Mouse (Mus musculus): ENCODE data around the gene Gaa. TPM values are rescaled to one million over a fixed set of nuclear protein-coding genes. Genes with fewer than 3 reads are reported as not detected.
"Not testable (repeated sequence)": the region's sequence is repeated elsewhere in the genome, so short reads cannot be mapped to it uniquely, and the experiment has no call there.

Gene Gaa
- total and polyA plus RNA-seq, 3 experiments, result 89.3 to 165 (median 102) TPM

- Histone ChIP-seq H3K4me1 (ENCODE audit: control insufficient read depth, insufficient read depth, low read length) (no peaks in the 10 kb centered on the region), H3K79me2 (replicated peaks; ENCODE audit: control insufficient read depth, insufficient read depth, low read length) (no peaks in the 10 kb centered on the region), H3K27me3 (ENCODE audit: control insufficient read depth, insufficient read depth, low read length) (no peaks in the 10 kb centered on the region), H3K4me3 (no peak overlapping the region), H3K27ac (no peak overlapping the region), H3K36me3 (ENCODE audit: control insufficient read depth, insufficient read depth, low read length) (no peaks in the 10 kb centered on the region), H3K9ac (ENCODE audit: low read depth, low read length) (no peak overlapping the region)
- WGBS, result 16% methylated on average over 6 of the region's 6 CpGs
- TF ChIP-seq CTCF (IDR thresholded peaks at IDR 0.05), result peak; percentile 81
- TF ChIP-seq POLR2A (IDR thresholded peaks at IDR 0.05; ENCODE audit: insufficient read depth, low read depth, low read length), result no peak
- no peak for TF ChIP-seq EP300 (IDR thresholded peaks at IDR 0.05; ENCODE audit: insufficient read depth, low read depth, low read length)
- intact Hi-C loops (cut with DNase I), result loop anchor here (2.0 kb wide), 1 partner anchor 42 kb away; no protein-coding TSS in a partner anchor
- peak; percentile 35 to 42 for DNase-seq
Measured at GRCm38 (mm10) chr11:119249011-119249410, 18.7 kb upstream of the Gaa start.

GRCm38 (mm10) chr11:119250998-119251397, 16.7 kb upstream of the Gaa start:
- Histone ChIP-seq H3K79me2 (replicated peaks; ENCODE audit: control insufficient read depth, insufficient read depth, low read length) (no peaks in the 10 kb centered on the region), H3K4me1 (ENCODE audit: control insufficient read depth, insufficient read depth, low read length) (no peaks in the 10 kb centered on the region), H3K27me3 (ENCODE audit: control insufficient read depth, insufficient read depth, low read length) (no peaks in the 10 kb centered on the region), H3K4me3 (no peak overlapping the region), H3K27ac (no peak overlapping the region), H3K9ac (ENCODE audit: low read depth, low read length) (no peak overlapping the region), H3K36me3 (ENCODE audit: control insufficient read depth, insufficient read depth, low read length) (no peaks in the 10 kb centered on the region)
- no peak for DNase-seq
- WGBS, result 34% methylated on average over 17 of the region's 17 CpGs
- intact Hi-C loops (cut with DNase I), result no loop called here
- no peak for TF ChIP-seq CTCF (IDR thresholded peaks at IDR 0.05)
- TF ChIP-seq POLR2A (IDR thresholded peaks at IDR 0.05; ENCODE audit: insufficient read depth, low read depth, low read length), result no peak
- no peak for TF ChIP-seq EP300 (IDR thresholded peaks at IDR 0.05; ENCODE audit: insufficient read depth, low read depth, low read length)

- no peaks in the 10 kb centered on the region for H3K27me3 ChIP-seq (ENCODE audit: control insufficient read depth, insufficient read depth, low read length)
- TF ChIP-seq CTCF (IDR thresholded peaks at IDR 0.05), result peak; percentile 73
- no peak for TF ChIP-seq EP300 (IDR thresholded peaks at IDR 0.05; ENCODE audit: insufficient read depth, low read depth, low read length)
- no peak for TF ChIP-seq POLR2A (IDR thresholded peaks at IDR 0.05; ENCODE audit: insufficient read depth, low read depth, low read length)
- H3K4me3 ChIP-seq, result no peak overlapping the region
- no peak overlapping the region for H3K9ac ChIP-seq (ENCODE audit: low read depth, low read length)
- peak; percentile 28 to 43 for DNase-seq
- intact Hi-C loops (cut with DNase I), result no loop called here
- H3K4me1 ChIP-seq (ENCODE audit: control insufficient read depth, insufficient read depth, low read length), result no peaks in the 10 kb centered on the region
- H3K36me3 ChIP-seq (ENCODE audit: control insufficient read depth, insufficient read depth, low read length), result no peaks in the 10 kb centered on the region
- 7% methylated on average over 22 of the region's 22 CpGs for WGBS
- no peaks in the 10 kb centered on the region for H3K79me2 ChIP-seq (replicated peaks; ENCODE audit: control insufficient read depth, insufficient read depth, low read length)
- H3K27ac ChIP-seq, result no peak overlapping the region
Measured at GRCm38 (mm10) chr11:119252854-119253541, 14.7 kb upstream of the Gaa start.

GRCm38 (mm10) chr11:119256557-119256956, 11.1 kb upstream of the Gaa start:
- H3K36me3 ChIP-seq (ENCODE audit: control insufficient read depth, insufficient read depth, low read length); DNase-seq; H3K4me3 ChIP-seq; H3K27me3 ChIP-seq (ENCODE audit: control insufficient read depth, insufficient read depth, low read length); H3K9ac ChIP-seq (ENCODE audit: low read depth, low read length); intact Hi-C loops (cut with DNase I); H3K79me2 ChIP-seq (replicated peaks; ENCODE audit: control insufficient read depth, insufficient read depth, low read length); H3K27ac ChIP-seq; H3K4me1 ChIP-seq (ENCODE audit: control insufficient read depth, insufficient read depth, low read length): not testable (repeated sequence)
- WGBS, result 69% methylated on average over 5 of the region's 5 CpGs

- H3K36me3 ChIP-seq (ENCODE audit: control insufficient read depth, insufficient read depth, low read length), result no peaks in the 10 kb centered on the region
- peak overlapping the region; percentile 41; the same call in 1 of the 2 replicates for H3K4me3 ChIP-seq
- H3K27ac ChIP-seq, result peak overlapping the region; percentile 84; the same call in 1 of the 2 replicates
- 48% methylated on average over 9 of the region's 9 CpGs for WGBS
- no peak for DNase-seq
- no peaks in the 10 kb centered on the region; the same call in 1 of the 2 replicates for H3K4me1 ChIP-seq (ENCODE audit: control insufficient read depth, insufficient read depth, low read length)
- no peaks in the 10 kb centered on the region for H3K27me3 ChIP-seq (ENCODE audit: control insufficient read depth, insufficient read depth, low read length)
- intact Hi-C loops (cut with DNase I), result no loop called here
- H3K9ac ChIP-seq (ENCODE audit: low read depth, low read length), result no peak overlapping the region
- TF ChIP-seq CTCF (IDR thresholded peaks at IDR 0.05) (no peak), EP300 (IDR thresholded peaks at IDR 0.05; ENCODE audit: insufficient read depth, low read depth, low read length) (no peak), POLR2A (IDR thresholded peaks at IDR 0.05; ENCODE audit: insufficient read depth, low read depth, low read length) (no peak)
- no peaks in the 10 kb centered on the region for H3K79me2 ChIP-seq (replicated peaks; ENCODE audit: control insufficient read depth, insufficient read depth, low read length)
Measured at GRCm38 (mm10) chr11:119258216-119258571, 9.5 kb upstream of the Gaa start.

GRCm38 (mm10) chr11:119258572-119259322, 8.9 kb upstream of the Gaa start:
- WGBS, result 60% methylated on average over 23 of the region's 23 CpGs
- Histone ChIP-seq H3K27me3 (ENCODE audit: control insufficient read depth, insufficient read depth, low read length) (no peaks in the 10 kb centered on the region), H3K27ac (peak overlapping the region; percentile 84), H3K4me3 (peak overlapping the region; percentile 41), H3K4me1 (ENCODE audit: control insufficient read depth, insufficient read depth, low read length) (no peaks in the 10 kb centered on the region; the same call in 1 of the 2 replicates), H3K36me3 (ENCODE audit: control insufficient read depth, insufficient read depth, low read length) (no peaks in the 10 kb centered on the region), H3K79me2 (replicated peaks; ENCODE audit: control insufficient read depth, insufficient read depth, low read length) (no peaks in the 10 kb centered on the region), H3K9ac (ENCODE audit: low read depth, low read length) (peak overlapping the region; percentile 22)
- intact Hi-C loops (cut with DNase I), result no loop called here
- peak; percentile 73 to 80 for DNase-seq
- TF ChIP-seq EP300 (IDR thresholded peaks at IDR 0.05; ENCODE audit: insufficient read depth, low read depth, low read length), result 0 out of 2 replicates have a peak, but pooled peaks have one; percentile 10
- TF ChIP-seq CTCF (IDR thresholded peaks at IDR 0.05), result no peak
- TF ChIP-seq POLR2A (IDR thresholded peaks at IDR 0.05; ENCODE audit: insufficient read depth, low read depth, low read length), result peak; percentile 79

Data from heart, adult 2 months (tissue).